Mouse (Mus musculus) cerebellum, adult 2 months (tissue): ENCODE data around the gene Dpm3.

ENCODE experiments used
- CTCF ChIP-seq: fragments of 200-500 bp; IDR thresholded peaks from 2 replicates; pipeline ENCODE4 v1.5.1; 2011; ENCODE audit warnings: low read depth, mild to moderate bottlenecking, control low read depth, low read length, moderate library complexity, borderline replicate concordance; ENCODE audit not compliant: insufficient read depth
- POLR2A ChIP-seq: fragments of 200-500 bp; IDR thresholded peaks from 2 replicates; pipeline ENCODE4 v1.6.1; 2011; ENCODE audit warnings: low read length, control low read depth, borderline replicate concordance; ENCODE audit not compliant: insufficient read depth

GRCm38 (mm10) chr3:89315930-89316831 is 57.0 kb downstream of the Dpm3 start:
- TF ChIP-seq CTCF (no peak), POLR2A (no peak)
